Mouse (Mus musculus) G1E (cell line): ENCODE data around the gene Slc12a7.

Experiments
- CTCF ChIP-seq: IDR thresholded peaks from 2 replicates; pipeline ENCODE4 v1.5.1; 2012; ENCODE audit warnings: low read depth, low read length, inconsistent platforms, mixed read lengths
- GATA1 ChIP-seq: IDR thresholded peaks from 2 replicates; pipeline ENCODE4 v1.6.1; 2012; ENCODE audit warnings: borderline replicate concordance, low read length, inconsistent platforms, mixed read lengths

GRCm38 (mm10) chr13:73685502-73685901, 47.4 kb upstream of the Slc12a7 start:
- no peak for TF ChIP-seq CTCF
- no peak for TF ChIP-seq GATA1
